Mouse (Mus musculus): ENCODE data around the gene Arpc5. TPM values are rescaled to one million over a fixed set of nuclear protein-coding genes. Genes with fewer than 3 reads are reported as not detected.

Gene Arpc5
- total RNA-seq, 1 experiment from 2014 or later, result 129 TPM

Other genes starting within 250 kb of the Arpc5 start
- not detected in 2 replicates for gene Apobec4, start 16.0 kb upstream of the Arpc5 start, total RNA-seq (2017)
- gene Rgl1, start 191 bp upstream of the Arpc5 start, total RNA-seq (2017), result 14.3 and 17.0 TPM in 2 replicates
- gene Ncf2, start 33.7 kb downstream of the Arpc5 start, total RNA-seq (2017), result 104 and 105 TPM in 2 replicates
- gene Smg7, start 136.1 kb downstream of the Arpc5 start, total RNA-seq (2017), result 40.1 and 42.6 TPM in 2 replicates
- not detected in 2 replicates for gene Nmnat2, start 188.5 kb downstream of the Arpc5 start, total RNA-seq (2017)